Mouse (Mus musculus): ENCODE measurements around the gene Hoxc6.

- TF ChIP-seq GATA1 (IDR thresholded peaks at IDR 0.05; ENCODE audit: low read length) (no peak), TAL1 (IDR thresholded peaks at IDR 0.05; ENCODE audit: low read length) (no peak)
These were observed 34.8 kb upstream of the Hoxc6 start for GRCm38 (mm10) chr15:102963259-102963658.
